Mouse (Mus musculus) left cerebral cortex, postnatal 25 days (tissue): ENCODE data around the gene H2-Eb2. TPM values are rescaled to one million over a fixed set of nuclear protein-coding genes. Genes with fewer than 3 reads are reported as not detected.

ENCODE experiments used
- total RNA-seq, 2 experiments: library from RNA; stranded (reverse); gene quantifications; 2 replicates each; pipeline ENCODE4 v1.2.3; 2021

Gene H2-Eb2
- total RNA-seq, 2 experiments from 2014 or later: not detected

Other genes starting within 250 kb of the H2-Eb2 start
- gene H2-Oa, start 233.3 kb upstream of the H2-Eb2 start, total RNA-seq: under 1 TPM in 1 of 2 experiments, not detected in 1; 0.34 TPM
- gene H2-DMa, start 206.1 kb upstream of the H2-Eb2 start, total RNA-seq: 10 to 100 TPM; 26.0 to 26.5 TPM
- 100 to 1,000 TPM; 178 to 192 TPM for gene Brd2, start 203.0 kb upstream of the H2-Eb2 start, total RNA-seq
- gene H2-DMb2, start 182.4 kb upstream of the H2-Eb2 start, total RNA-seq: under 1 TPM; 0.46 to 0.92 TPM
- gene H2-DMb1, start 172.6 kb upstream of the H2-Eb2 start, total RNA-seq: 1 to 10 TPM in 1 of 2 experiments, under 1 TPM in 1; 0.94 to 1.5 TPM
- gene Tap1, start 138.1 kb upstream of the H2-Eb2 start, total RNA-seq: 1 to 10 TPM; 1.5 to 1.8 TPM
- gene Psmb9, start 137.9 kb upstream of the H2-Eb2 start, total RNA-seq: 1 to 10 TPM in 1 of 2 experiments, under 1 TPM in 1; 0.53 to 1.4 TPM
- gene Psmb8, start 127.9 kb upstream of the H2-Eb2 start, total RNA-seq: 1 to 10 TPM; 2.0 to 4.1 TPM
- gene Tap2, start 122.1 kb upstream of the H2-Eb2 start, total RNA-seq: 1 to 10 TPM; 5.2 to 5.4 TPM
- gene H2-Ob, start 86.8 kb upstream of the H2-Eb2 start, total RNA-seq: under 1 TPM in 1 of 2 experiments, not detected in 1; 0.23 TPM
- gene H2-Ab1, start 68.0 kb upstream of the H2-Eb2 start, total RNA-seq: 1 to 10 TPM; 1.8 to 2.7 TPM
- gene H2-Aa, start 37.8 kb upstream of the H2-Eb2 start, total RNA-seq: 1 to 10 TPM; 1.9 to 2.1 TPM
- 1 to 10 TPM; 2.9 to 3.4 TPM for gene H2-Eb1, start 19.8 kb upstream of the H2-Eb2 start, total RNA-seq
- gene Btnl2, start 29.2 kb downstream of the H2-Eb2 start, total RNA-seq: under 1 TPM; 0.71 to 0.73 TPM
- gene Btnl1, start 51.5 kb downstream of the H2-Eb2 start, total RNA-seq: not detected
- gene BC051142, start 73.2 kb downstream of the H2-Eb2 start, total RNA-seq: 1 to 10 TPM; 2.3 to 4.7 TPM
- gene Btnl4, start 151.7 kb downstream of the H2-Eb2 start, total RNA-seq: not detected
- not detected for gene Btnl6, start 191.7 kb downstream of the H2-Eb2 start, total RNA-seq
- 10 to 100 TPM; 10.9 to 11.9 TPM for gene Notch4, start 238.6 kb downstream of the H2-Eb2 start, total RNA-seq